Mouse (Mus musculus) lung, postnatal 10 days (tissue): ENCODE results near the gene Rap1gds1.

Source experiments
- DNase-seq: peaks from one replicate; pipeline ENCODE4 v3.0.0; 2021

Gene Rap1gds1

DNA sequence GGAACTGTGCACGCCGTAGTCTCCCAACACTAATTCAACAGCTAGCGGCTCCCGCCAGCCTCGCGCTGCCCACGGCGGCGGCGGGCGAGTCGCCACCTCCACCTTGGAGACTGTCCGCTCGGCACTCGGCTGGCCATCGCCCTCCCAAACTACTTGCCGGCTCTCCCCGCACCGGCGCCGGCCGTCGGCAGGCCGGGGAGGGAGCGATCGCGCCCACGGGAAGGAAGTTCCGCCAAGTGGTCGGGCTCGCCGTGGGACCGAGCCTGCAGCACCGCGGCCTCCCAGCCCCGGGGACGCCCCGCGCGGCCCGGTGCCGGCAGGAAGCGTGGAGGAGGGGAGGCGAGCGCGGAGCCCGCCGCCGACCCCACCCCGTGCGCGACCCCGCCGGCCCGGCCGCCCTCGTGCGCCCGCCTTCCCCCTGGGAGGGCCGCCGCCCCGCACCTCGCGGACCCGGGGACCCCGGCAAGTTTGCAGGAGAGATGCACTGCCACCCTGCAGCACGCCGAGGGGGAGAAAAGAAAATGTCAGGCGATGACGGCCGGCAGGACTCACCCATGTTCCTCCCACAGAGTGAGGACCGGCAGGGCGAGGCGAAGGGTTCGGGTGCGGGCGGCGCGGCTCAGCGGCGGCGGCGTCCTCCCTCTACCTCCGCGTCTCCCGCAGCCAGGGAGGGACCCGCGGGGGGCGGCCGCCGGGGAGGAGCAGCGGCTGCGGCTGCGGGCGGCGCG is at the start of gene Rap1gds1:
Rap1gds1 (minus strand) TSS at position 718 of the 728 bp plus-strand sequence.
- peak; percentile 67 for DNase-seq

DNA sequence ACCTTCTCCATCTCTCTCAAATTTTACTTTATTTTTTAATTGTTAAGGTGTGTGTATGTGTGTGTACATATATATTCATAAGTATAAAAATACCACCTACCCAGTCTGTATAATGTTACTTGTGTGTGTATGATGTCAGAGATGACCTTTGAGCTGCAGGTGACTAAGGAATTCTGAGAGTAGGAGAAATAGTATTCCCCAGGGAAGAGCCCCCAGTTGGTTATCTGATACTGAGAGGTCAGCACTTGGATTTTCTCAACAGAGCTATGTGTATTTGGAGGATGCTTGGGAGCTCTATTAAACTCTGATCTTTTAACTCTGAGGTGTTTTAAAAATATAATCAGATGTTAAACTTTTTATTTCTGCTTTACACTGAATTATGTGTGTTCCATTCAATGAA is 43.4 kb upstream of the Rap1gds1 start:
- no peak for DNase-seq

DNA sequence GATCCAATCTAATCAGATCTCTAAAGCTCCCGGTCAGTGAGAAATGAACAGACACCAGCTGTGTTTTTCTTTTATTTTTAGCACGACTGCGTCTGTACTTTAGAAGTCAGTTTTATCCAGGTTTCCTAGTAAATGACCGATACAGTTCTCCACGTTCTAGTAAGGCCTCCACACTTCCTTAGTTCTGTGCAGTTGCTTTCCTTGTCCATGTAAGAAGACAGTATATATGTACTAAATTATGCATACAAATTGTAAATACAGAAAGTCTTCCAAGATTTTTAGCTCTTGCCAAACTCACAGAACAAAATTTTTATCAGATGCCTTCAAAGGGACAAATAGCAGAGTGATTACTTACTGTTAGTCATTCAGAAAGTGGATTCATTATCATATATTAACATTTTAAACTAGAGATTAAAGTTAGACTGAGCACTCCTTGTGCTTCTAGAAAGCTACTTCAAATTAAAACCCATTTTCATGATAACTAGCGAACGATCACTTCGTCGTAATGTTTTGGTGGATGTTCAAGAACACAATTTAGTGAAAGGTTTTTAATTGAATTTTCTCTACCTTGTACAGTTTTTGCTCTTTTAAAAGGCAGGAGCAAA is 41.8 kb upstream of the Rap1gds1 start:
- DNase-seq, result no peak

DNA sequence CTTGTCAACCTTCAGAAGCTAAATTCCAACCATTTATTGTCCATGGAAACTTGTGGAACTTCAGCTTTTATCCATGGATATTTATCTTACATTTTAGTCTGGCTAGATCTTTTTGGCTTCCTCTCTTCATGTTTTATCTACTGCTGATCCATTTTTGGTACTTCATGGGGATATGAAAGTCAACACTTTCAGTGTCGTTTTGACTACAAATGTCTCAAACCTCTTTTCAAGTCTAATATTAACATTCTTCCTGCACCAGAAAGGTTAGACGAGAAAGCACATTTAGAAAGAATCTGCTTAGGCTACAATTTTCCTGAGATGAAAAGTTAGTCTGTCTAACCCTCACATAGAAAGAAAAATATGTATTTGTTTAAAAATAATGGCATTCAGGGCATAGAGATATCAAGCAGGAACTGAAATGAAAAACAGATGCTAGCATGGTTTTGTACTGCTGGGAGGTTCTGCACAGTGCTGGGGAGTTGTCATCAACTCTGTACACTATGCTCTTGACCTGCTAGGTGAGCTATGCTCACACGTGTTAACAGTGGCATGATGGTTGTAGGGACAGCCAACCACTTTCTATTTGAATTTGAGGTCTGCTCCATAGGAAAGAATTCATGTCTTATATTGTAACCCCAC is 37.5 kb upstream of the Rap1gds1 start:
- no peak for DNase-seq

DNA sequence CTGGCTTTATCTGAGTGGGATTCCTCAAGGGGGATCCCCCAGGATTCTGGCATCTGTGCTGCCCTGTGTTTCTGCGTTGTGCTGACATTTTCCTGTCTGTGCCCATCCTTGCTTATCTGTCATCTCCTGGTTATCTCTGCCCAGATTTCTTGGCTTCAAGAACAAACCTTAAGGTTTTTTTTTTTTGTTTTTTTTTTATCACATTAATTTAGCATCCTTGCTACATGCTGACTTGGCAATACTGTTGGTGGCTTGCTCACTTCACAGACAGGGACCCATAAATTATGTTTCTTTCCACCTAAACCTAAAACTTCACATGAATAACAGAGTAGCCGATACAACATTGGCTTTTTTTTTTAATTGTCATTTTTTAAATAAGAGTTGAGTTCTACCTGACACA is 36.9 kb upstream of the Rap1gds1 start:
- no peak for DNase-seq

DNA sequence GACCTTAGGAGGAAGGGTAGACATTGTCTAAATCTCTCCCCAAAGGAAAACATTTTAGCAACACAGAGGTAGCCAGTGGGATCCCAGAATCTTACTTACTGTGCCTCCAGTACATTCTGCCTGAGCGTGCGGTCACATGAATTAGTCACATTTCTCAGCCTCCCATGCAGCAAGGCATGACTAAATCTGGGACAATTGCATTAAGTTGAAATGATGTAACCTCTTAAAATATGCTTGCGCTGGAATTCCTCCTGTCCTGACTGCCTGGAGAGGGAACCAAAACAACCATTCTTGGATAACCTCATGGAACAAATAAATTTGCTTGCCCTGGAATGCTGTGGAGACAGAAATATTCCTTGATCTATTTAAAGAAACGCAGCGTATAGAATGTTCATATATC is 33.2 kb upstream of the Rap1gds1 start:
- DNase-seq, result no peak

DNA sequence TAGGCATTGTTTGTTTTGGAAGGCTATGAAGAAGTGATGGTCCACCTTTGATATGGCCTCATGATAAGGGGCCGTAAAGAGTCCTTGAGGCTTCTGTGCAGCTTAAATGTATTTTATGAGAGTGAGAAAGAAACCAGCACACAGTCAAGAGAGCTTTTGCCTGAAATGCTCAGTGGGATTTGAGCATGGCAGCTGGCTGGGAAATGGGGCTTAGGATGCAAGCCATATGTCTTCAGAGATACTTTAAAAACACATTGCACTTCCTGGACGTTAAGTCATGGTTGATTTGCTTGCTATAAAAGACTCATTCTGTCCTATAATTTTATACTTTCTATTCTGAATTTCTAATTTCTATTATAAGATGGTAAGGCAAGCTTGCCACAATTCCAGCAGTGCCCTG is 28.9 kb upstream of the Rap1gds1 start:
- DNase-seq, result no peak

DNA sequence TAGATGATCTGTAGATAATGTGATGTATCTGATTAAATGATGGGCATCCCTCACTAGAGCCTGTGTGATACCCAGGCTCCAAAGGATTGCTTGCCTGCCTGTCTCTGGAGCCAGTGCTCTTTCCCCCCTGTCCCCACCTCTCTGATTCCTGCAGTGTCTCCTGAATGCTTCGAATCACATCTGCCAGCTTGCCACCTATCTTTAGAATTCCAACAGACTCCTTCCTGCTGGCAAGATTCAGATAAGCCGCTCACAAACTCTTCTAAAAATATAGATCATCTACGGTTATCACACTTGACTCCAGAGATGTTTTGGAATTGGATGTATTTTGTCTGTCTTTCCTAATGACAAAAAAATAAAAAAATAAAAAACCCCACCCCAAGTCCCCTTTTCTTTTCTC is 28.3 kb upstream of the Rap1gds1 start:
- DNase-seq, result no peak

DNA sequence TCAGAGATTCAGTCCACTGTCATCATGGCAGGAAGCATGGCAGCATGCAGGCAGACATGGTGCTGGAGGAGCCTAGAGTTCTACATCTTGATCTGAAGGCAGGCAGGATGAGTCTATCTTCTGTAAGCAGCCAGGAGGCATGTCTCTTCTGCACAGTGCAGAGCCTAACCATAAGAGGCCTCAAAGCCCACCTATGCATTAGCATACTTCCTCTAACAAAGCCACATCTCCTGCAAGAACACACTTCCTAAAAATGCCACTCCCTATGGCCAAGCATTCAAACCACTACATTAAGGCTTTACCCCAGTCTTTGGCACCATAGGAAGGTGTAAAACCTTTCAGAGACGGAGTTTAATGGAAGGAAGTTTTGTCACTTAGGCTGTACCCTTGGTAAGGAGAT is 26.9 kb upstream of the Rap1gds1 start:
- no peak for DNase-seq

DNA sequence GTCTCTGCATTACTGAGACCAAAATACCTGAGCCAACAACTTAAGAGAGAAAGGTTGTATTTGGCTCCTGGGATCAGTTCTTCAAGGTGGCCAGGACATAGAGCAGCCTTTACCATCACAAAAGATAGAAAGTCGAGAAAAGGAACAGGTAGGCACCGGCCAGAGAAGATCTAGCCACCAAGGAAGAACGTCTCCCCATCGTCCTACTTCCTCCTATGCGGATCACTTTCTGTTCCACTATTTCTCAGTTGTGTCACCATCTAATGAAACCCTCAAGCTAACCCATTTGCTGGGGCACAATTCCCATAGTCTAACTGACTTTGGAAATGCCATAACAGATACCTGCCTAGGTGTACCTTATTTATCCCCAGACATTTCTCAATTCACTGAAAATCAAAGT is 24.3 kb upstream of the Rap1gds1 start:
- no peak for DNase-seq

DNA sequence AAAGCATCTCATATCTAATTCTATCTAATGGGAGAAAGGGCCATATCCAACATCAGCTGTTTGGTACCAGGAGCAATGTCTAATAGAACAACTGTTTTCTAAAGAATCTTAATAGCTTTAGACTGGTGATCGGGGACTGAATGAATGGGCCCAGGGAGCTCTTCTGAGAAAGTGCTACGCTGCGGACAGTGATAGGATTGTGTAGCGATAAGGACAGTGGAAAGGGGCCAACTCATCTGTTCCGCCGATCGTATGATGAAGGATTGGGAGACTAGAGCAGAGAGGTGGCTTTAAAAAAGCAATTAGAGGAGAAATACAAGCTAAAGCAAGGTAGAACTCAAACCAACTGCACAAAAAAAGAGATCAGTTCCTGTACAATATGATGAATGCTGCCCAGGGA is 20.9 kb upstream of the Rap1gds1 start:
- no peak for DNase-seq

DNA sequence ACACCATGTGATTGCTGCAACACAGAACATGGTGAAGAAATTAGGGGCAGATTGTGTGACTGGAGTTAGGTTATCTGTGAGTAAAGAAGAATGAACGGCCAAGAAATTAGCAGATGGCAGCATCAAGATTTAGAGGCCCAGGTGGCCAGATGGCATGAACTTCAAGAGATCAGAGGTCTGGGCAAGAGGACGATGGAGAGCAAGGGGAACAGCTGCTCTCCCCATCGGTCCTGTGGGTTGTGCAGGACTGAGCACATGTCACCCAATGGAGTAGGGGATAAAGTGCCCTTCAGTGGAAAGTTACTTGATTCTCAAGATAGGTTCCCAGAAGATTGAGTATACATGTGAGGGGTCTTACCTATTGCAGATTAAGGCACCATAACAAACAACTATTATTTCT is 13.5 kb upstream of the Rap1gds1 start:
- DNase-seq, result no peak

DNA sequence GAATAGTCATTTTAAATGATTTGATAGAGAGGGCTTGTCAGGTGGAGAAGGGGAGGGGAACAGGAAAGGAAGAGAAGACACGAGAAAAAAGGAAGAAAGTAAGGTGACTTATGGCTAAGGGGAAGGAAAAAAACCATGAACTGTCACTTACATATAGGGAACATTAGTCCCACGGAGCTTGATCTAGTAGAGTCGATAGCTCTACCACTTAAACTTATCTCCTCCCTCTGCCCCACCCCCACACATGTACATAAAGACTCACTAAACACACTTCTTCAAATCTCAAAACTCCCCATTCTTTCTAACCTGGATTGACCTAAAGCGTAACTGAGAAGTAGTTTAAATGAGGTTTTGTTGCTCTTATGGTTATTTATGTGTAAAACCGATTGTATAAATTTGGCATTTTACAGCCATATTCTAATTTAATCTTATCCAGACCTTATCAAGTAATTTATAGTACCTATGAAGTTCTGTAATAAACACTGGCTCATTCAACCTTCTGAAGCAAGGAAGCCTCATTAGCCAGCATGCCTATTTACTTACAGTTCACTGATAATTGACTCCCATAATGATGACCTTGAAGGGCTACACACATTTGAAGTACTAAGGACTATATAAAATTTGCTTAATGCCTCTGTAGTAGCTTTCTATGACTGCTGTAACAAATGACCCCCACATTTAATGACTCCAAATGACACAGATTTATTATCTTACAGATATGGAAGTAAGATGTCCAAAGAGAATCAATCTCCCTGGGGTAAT is 9.0 kb upstream of the Rap1gds1 start:
- no peak for DNase-seq

DNA sequence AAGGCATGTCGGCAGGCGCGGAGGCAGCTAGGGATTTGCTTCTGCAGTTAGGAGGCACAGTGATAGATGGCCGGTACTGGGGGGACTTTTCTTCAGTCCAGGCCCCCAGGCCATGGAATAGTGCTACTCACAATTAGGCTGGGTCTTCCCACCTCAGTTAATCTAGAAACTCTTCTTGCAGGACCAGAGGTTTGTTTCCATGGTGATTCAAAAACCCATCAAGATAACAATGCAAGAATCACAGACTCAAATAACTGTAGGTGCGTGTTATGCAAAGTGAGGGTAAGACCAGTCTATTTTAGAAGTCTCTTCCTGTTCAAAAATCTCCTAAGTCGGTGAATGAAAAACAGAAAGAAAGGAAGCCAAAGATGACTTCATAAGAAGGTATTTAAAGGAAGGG is 4.8 kb upstream of the Rap1gds1 start:
- no peak for DNase-seq

DNA sequence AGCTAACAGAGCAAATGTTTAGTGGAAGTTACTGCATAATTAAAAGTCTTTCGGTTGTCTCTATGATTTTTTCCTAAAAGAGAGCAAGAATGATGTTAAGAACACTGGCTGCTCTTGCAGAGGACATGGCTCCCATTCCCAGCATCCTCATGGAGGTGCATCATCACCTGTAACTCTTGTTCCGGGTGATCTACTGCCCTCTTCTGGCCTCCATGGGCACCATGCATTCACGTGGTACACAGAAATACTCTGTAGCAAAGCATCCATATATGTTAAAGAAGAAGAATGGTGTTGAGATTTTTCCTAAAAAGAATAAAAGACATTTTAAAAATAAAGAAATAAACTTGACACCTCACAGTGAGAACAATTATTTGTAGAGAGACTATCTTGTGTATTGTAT is 3.0 kb upstream of the Rap1gds1 start:
- no peak for DNase-seq

DNA sequence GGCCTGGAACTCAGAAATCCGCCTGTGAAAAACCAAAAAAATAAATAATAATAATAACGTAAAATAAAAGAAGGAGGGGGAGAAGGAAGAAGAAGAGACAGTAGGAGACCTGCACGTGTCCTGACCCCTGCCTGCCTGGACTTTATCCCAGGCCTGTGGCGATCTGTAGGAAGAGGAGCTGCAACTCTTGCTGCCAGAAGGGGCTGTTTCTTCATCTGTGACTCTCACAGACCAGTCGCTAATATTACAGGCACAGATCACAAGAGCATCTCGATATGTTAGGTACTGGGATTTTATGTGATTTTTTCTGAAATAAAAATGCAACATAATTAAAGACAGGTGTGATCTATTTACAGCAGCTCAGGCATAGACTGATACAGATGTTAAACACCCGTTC is 1.1 kb upstream of the Rap1gds1 start:
- DNase-seq, result no peak

DNA sequence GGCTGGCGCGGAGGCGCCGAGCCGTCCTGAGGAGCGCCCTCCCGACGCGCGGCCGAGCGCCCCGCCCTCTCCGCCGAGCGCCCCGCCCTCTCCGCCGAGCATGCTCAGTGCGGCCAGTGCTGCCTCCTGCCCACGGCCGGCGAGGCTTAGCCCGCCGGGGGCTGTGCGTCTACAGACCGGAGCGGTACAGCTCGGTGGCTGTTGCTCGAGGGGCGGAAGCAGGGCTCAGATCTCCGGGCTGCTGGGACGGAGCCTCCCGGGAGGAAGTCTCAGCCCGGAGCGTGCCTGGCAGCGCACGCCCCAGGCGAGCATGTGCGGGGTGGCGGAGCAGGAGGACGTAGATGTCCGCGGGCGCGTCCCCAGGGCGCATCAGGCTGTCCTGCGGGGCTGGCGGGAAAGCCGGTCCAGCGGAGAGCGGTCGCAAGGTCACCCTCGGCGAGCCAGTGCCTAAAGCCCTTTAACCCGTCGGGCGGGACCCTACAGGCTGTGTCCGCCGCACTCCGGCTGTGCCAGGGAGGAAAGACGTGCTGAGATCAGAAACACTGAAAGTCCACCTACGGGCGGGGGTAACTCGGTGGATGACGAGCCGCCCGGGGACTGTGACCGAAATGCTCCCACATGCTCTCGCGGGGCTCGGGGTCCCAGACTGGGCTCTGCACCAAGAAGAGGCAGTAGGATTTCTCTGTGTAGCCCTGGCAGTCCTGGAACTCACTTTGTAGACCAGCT is 495 bp upstream of the Rap1gds1 start:
- peak; percentile 94 for DNase-seq

DNA sequence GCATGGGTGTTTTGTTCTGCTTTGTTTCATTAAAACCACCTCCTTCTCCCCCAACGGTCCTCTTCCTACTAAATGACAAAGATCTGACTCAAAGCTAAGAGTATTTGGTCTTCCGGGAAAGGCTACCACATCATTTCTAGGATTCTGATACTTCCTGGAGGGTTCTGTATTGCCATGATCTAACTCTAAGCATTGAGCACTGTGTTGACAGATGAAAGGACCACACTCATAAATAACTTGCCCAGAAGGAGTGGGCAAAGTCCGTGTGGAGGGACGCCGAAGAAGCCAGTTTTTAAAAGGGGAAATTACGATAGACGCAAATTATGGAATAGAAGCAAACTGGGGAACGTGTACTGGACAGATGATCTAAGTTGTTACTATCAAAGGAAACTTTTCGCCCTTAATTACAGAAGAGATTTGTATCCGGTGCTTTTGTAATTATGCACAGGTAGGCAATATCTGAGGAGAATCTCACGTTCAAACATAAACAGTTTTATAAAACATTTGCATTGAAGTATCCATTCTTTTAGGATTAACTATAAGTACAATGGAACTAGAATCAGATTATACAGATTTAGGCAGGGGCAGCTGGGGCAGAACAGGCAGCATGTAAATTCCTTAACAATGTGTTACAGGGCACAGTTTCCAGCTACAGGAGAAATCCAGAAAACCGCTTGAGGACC is 1.1 kb downstream of the Rap1gds1 start:
- no peak for DNase-seq

DNA sequence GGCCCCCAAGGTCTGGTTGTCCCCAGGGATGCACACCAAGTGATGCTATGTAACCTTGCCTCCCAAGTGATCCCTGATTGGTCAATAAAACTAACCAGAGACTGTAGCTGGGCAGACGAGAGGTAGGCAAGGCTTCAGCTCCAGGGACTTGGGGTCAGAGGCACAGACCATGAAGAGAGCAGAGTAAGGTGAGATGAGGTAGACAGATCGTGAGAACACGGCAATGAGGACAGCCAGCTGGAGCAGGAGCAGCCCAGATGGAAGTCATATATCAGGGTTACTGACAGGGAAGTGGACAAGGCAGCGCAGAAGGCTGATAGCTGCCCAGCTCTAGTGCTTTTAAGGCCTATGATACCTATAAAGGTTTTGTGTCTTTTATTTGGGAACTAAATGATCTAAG is 5.5 kb downstream of the Rap1gds1 start:
- no peak for DNase-seq

DNA sequence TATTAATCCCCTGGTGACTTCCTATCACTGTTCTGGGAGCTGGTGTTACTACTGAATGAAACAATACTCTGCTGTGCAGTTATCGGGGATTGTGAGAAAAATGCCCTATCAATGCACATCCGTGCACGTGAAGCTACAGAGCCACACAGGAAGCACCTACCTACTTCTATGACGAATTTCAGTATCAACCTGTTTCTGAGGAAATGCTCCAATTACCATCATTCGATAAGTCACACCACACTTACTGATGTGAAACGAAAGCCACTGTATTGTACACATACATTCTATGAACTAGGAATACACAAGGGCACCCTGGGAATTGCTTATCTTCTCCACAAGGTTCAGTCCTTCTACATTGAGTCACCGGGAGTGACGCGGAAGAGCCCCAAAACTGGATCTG is 10.9 kb downstream of the Rap1gds1 start:
- no peak for DNase-seq

DNA sequence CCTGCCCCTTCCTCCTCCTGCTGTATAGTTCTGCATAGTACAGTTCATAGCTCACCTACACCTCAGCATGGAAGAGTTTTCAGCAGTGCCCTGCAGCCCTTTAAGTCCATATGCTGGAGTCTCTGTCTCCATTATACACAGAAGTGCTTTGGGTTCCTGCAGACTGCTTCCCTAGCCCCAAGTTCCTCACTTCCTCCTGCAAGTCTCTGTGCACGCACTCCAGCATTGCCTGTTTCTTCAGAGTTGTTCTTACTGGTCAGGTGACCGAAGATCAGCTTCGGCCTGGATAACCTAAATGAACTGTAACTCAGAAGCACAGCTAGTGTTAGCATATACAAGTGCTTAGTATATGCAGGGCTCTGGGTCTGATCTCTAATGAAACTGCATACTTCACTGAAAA is 12.9 kb downstream of the Rap1gds1 start:
- no peak for DNase-seq
